Mouse (Mus musculus): ENCODE measurements around the gene Amn.

DNA sequence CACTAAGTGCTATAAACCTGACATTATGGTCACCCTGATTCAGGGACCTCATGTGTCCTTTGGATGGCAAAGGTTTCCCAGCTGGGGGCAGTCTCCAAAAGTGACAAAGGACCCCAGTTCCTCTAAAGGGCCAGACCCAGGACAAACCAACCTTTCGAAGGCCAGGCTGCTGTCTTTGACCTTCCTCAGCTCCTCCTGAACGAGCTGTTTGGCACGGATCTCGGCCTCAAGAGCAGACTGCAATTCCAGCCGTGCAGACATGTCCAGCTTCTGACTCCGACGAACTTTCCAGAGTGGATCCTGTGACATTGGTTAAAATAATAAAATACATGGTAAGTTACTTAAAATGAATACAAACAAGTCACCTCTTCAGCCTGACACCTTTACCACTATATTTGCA is 43.4 kb downstream of the Amn start:
- TF ChIP-seq CTCF (IDR thresholded peaks at IDR 0.05; ENCODE audit: borderline replicate concordance, extremely low read depth, insufficient read depth, insufficient read length): no peak
- no peak for TF ChIP-seq POLR2A (IDR thresholded peaks at IDR 0.05; ENCODE audit: borderline replicate concordance, extremely low read depth, insufficient read depth, insufficient read length, poor library complexity, severe bottlenecking)

Data from brain, embryonic 14.5 days (tissue).